Mouse (Mus musculus) ES-CJ7 (cell line): Measurements from ENCODE around the gene Deup1.

ENCODE experiments used
- DNase-seq: peaks from one replicate; pipeline ENCODE4 v3.0.0; 2011; ENCODE audit warnings: low read depth, low spot score

Gene Deup1

DNA sequence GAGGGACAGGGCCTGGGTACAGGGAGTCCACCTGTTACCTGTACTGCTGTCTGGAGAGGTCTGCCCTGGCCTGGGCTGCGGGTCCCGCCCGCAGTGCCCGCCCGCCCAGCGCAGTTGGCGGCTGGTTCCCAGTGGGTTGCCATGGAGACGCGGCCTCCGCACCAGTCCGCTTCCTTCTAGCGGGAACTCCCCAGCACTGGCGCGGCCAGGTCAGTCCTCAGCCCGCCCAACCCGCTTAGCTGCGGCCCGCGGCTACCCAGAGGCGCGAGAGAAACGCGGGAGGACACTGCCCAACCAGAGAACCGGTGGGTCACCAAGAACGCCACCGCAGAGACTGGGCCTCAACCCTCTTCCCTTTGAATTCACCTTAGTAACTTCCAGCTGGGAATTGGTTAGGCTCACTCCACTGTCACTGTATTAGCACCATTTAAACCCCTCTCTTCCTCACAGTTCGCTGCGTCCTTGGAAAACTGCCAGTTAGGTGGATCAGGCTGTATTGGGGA, at the start of gene Deup1:
Gene Deup1, minus strand, starts transcription at position 149 of the 503 bp plus-strand sequence.
- DNase-seq = peak; percentile 40

DNA sequence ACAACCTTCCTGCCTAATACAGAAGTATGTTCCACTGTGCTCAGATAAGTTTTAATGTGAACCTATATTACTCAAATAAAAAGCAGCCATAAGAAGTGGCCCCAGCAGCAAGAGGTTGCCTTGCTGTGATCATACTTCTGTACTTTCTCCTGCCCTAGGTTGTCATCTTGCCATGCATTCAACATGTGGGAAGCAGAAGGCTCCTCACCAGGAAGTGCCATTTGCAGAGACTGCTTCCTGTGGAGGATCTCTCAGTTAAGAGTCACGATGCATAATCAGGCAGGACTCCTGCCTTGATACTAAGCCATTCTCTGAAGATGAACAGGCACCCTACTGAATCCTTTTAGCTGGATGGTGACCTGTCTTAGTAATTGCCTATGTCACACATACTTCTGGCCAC, 44.5 kb upstream of the Deup1 start:
- DNase-seq = no peak

DNA sequence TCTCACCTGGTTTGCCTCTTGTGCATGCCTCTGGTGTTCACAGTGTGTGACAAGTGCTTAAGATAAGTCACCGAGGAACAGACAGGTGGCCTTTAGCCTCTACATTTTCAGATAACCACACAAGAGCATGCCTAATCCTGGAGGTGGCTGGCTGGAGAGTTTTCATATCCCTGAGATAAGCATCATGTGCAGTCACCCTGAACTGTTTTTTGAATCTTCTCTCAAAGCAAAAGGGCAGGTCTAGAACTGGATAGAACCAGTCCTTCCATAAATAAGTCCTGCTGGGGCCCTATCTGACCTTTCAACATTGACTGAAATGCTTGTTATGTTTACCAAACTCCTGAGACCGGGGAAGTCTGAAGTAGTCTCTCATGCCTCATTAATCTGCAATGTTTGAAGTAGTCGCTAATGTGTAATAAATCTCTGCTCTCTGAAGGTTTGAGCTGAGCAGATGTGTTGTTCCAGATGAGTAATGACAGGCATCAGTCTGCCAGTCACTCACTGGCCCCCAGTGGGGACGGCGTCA, 42.3 kb upstream of the Deup1 start:
- DNase-seq = no peak

DNA sequence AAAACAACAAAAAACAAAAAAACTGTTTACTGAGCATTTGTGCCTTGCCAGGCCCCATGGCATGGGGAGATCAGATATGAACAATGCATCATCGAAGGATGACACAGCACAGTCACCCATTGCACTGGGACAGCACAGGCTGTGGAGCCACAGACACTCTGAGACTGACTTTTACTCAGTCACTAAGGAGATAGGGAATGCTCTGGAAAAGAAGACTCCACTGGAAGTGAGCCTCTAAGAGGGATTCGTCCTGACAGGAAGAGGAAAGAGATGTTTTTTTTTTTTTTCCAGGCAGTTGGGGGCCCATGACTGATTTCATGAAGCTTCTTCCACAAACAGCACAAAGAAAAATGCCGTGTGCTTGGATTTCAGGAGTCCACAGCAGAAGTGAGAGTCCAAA, 41.7 kb upstream of the Deup1 start:
- no peak for DNase-seq

DNA sequence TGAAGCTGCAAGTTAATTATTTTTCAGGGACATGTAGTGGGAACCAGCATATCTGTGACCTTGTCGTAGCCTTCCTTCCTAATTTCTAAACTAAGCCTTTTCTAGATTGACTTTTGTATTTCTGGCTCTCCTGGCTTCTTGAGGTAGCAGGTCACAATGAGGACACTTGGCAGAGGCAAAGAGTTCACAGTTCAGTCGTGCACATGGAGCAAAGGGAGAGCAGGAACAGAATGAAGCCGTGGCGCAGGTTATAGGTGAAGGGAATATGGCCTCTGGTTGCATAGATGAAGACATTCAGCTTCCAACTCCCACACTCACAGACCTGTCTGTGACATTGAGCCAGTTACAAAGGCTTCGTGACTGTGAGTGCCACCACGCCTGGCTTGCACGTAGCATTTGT, 36.9 kb upstream of the Deup1 start:
- DNase-seq = no peak

DNA sequence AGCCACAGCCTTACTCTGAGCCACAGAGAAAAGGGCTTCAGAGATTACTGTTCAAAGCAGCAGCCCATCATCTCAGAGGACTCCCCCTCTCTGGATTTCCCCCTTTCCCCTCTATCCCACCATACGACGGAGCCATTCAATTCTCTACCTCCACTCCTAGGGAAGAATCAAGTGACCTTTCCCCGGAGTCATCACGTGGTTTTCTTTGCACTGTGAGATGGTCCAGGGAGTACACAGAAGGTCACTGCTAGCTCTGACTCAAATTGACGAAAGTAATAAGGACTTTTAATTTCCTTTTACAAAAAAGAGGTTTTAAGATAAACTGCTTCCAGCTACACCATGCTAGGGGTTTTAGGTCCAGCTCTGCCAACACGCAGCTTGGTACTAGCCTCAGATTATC, 31.3 kb upstream of the Deup1 start:
- DNase-seq = no peak

DNA sequence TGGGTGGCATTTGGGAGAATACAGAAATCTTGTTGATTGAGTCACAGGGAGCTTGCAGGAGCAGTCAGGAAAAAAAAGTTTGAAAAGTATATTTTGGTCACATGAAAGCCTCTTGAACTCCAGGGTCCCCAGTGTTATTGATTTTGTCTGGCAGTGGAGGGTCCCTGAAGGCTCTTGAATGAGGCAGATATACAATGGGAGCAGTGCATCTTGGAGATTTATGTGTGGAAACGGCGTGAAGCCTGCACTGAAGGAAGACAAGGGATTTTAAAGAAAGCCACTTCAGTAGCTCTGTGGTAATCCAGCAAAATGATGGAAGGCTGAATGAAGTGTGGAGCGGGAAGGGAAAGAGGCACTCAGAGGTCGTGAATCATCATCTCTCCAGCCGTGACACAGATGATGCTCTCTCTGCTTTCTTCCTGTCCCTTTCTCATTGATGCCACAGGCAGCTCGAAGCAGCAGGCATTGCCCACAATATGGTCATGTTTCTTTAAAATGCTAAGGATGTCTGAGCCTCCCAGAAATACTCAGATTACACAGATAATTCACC, 30.6 kb upstream of the Deup1 start:
- DNase-seq = no peak

DNA sequence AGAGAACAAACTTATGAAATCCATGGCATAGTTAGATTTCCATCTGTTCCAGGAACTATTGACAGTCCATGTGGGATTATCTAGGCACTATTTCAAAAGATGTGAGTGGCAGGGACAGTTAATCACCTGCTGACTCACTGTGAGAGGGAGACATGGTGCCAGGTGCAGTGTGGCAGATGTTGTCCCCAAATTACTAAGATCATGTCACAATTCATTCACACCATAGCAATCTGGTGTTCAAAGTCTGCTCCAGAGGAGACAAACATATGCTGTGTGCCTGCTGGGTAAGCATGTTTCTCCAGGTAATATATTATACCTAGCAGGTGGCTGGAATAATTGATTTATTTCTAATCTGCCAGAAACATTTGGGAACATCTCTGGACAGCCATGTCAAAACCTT, 25.3 kb upstream of the Deup1 start:
- DNase-seq = no peak

DNA sequence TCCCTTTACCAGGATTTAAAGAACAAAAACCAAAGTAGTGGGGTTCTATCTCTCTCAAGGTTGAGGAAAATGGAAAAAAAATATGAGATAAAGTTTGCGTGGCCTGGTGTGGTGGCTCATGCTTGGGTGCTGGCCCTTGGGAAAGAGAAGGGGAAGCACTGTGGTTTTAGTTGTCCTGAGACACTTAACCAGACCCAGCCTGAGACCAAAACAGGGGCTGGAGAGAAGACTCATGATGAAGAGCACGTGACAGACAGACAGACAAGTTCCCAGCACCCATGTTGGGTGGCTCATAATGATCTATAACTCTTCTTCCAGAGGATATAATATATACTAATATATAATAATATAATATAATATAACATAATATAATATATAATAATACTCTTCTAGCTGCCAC, 22.2 kb upstream of the Deup1 start:
- no peak for DNase-seq

DNA sequence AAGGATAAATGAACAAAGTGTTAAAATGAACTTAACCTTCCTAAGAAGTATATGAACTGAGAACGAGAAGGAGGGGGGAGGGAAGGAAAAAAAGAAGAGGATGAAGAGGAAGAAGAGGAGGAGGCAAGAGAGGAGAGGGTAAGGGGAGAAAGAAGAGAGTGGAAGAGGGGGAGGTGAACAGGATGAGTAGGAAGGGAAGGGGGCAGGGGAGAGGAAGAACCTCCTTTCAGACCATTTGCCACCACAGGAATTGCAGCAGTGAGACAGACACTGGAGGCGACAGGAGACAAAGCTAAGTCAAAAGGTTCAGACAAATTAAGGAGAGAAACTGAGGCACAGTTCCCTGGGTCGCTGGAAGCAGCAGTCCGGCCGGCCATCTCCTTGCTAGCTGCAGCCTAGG, 349 bp downstream of the Deup1 start:
- DNase-seq = no peak

DNA sequence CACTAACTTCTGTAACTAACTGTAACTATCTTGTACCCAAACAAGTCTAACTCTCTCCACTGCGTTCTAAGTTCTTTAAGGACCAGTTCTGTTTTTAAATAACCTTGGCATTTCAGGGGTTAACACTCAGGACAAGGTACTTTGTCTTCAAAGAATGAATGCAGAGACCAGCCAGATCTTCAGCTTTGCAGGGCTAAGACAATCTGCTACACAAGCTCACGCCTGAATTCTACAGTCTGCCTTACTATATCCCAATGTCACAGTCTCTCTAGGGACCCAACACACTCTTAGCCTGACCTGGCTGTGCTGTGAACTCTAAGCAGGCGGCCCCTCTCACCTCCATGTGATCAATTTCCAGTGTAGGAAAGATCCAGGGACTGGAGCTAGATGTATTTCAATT, 3.0 kb downstream of the Deup1 start:
- DNase-seq = no peak

DNA sequence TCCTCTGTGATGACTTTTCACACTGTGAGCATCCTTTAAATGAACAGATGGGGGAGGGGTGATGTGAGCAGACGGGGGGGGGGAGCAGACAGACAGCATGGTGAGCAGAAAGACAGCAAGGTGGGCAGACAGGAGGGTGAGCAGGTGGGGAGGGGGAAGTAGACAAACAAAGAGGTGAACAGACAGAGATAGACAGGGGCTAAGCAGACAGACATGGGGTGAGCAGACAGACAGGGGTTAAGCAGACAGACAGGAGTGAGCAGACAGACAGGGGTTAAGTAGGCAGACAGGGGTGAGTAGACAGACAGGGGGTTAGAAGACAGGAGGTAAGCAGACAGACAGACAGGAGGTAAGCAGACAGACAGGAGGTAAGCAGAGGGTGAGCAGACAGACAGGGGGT, 8.0 kb downstream of the Deup1 start:
- DNase-seq = no peak

DNA sequence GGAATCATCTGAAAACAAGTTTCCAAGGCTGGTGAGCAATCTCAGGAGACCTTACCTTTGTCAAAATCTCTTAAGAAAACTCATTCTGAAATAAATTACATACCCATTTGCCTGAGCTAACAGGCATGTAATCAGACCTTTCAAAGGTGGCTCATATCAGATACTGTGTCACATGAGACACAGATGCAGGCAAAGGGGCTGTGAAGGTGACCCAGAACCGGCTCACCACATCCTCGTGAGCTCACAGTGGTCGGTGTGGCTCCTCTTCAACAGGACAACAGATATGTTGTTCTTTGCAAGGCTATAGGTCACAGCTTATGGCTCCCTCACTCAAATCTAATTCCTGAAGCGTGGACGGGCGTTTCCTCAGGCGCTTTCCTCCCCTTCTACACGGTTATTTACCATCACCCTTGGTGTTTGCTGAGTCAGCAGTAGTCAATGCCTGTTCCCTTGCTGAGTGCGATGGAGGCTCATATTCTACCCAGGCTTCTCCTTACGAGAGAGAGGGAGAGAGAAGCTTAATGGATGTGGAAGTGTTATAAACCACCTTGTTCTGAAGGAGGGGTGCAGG, 8.6 kb downstream of the Deup1 start:
- DNase-seq = no peak

DNA sequence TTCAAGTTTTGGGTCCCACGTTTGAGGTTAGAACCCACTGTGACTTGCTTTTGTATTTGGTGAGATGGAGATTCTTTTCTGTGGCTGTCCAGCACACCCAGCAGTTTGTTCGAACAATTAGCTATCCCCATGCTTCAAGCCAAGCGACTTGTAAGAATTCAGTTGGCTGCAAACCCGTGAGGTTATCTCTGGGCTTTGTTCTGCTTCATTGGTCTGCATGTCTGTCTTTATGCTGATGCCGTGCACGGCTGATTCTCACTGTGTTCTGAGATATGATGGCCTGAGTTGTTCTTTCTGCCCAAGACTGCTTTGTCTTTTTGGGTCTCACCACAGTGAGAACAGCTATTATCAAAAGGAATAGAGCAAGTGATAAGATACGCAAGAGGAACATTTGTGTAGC, 10.7 kb downstream of the Deup1 start:
- no peak for DNase-seq

DNA sequence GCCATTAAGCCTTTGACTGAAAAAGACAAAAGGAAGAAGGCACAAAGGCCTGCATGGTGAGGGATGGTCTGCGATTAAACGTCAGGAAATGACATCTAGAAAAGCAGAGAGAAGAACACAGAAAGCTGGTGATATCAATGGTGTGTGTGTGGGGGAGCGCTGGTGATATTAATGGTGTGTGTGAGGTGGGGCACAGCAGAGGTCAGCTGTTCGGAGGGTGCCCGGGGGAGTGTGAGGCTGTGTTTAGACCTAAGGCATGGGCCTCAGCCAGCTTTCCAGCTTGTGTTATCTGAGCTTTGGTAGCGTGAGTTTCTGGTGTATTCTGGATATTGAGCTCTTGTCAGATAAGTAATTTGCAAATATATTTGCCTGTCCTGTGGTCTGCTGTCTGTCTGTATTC, 11.3 kb downstream of the Deup1 start:
- no peak for DNase-seq

DNA sequence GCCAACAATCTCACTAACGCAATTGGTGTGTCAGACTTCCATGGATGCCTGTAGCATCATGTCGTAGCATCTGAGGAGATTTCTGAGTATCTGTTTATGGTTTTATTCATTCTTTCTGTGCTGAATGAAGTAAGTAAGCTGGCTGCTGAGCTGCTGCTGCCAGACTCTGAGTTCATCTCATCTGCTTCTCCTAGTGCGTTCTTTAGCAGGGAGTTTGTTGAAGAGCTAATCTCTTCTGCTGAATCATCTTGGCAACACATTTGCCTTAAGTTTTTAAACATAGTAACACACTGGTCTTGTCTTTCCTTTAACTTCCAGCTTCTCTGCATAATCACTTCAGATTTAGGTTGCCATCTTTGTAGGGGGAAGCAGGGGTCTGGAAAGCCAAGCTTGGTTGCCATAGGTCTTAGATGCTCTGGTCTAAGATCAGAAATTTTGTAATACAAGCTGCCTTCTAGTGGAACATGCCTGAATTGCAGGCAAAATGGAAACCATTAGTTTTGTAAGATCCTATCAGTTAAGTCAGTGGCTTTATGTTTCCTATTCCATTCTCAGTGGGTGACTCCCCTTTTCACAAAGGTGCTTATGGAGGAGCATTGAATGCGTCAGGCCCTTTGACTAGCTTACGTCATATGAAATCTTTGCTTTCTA, 18.3 kb downstream of the Deup1 start:
- peak; percentile 51 for DNase-seq

DNA sequence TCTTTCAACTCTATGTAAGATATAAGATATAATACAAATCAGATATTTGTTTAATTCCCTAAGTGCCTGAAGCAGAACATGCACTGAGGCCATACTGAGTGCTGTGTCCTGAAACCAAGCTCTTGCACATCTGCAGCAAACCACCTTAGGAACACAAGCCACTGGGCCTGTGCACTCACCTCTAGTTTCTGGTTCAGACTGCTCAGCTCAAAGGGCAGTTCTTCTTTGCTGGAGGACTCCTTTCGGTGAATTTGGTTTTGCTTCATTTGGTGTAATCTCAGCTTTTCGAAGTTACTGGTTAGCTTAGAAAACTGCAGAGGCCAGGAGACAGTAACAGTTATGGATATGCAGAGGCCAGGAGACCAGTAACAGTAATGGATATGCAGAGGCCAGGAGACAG, 20.1 kb downstream of the Deup1 start:
- DNase-seq = no peak

DNA sequence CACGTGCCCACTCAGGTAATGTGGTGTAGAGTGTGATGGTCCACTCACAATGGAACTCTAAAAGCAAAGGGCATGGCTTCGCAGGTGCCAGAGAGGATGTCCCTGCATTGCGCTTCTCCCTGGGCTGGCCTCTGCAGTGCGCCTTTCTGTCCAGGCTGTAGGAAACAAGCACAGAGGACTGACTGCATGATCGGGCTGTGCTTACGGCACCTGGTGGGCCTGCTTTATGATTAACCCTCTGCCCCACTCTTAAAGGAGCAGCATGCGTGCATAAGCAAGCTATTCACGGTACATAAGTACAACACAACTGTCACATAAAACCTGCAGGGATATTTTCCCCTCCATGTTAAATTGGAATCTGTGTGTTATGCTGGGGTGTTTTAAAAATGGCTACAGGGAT, 24.6 kb downstream of the Deup1 start:
- DNase-seq = no peak

DNA sequence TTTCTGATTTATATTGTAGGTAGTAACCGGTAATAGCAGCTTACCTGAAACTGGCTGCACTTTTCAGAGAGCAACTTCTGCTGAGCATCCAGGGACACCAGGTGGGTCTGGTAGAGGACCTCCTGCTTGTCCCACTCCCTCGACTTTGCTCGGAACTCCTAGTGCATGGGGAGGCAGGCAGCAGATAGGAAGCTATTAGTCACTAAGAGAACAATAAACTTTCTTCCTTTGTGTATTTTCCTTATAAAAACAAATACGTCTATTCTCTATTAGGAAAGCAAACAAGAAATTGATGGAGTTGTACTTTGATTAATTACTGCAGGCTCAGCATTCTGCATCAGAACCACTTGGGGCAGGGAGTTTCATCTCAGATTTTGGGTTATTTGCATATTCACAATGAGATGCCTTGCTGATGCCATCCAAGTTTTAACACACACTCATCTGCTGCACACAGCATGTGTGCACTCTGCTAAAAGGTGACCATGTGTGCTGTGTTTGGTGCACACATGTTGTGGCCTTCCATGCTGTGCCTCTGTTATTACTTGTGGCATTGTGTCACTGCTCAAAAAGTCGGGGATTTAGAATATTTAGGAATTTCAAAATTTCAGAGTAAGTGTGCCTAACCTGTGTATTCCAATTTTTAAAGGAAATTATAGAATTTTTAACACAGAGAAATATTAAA, 26.7 kb downstream of the Deup1 start:
- DNase-seq = no peak

DNA sequence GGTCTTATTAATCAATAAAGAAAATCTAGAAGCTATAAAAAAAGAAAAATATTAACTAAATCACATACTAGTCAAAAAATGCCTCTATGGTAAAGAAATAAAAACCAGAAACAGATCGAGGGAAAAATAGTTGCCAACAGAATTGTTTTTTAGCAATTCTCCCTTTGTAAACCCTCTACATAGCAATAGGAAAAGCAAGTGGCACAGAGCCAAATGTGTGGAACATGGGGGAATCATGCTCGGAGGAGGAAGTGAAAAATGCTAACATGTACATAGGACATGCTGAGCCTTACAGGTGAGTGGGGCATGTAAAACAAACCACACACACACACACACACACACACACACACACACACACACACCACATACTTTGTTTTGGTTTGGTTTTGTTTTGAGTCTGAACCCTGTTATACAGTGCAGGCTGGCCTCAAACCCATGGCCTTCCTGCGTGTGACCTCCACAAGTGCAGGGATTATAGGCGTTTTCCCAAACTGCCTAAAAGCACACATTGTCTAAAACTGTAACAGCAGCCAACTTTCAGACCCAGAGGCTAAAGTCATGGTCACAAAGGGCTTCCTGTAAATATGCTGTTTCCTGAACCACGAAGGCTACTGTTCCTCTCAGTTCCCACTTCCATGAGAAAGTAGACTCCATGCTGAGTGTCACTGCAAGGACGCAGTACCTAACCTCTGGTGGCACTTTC, 27.4 kb downstream of the Deup1 start:
- DNase-seq = peak; percentile 4

DNA sequence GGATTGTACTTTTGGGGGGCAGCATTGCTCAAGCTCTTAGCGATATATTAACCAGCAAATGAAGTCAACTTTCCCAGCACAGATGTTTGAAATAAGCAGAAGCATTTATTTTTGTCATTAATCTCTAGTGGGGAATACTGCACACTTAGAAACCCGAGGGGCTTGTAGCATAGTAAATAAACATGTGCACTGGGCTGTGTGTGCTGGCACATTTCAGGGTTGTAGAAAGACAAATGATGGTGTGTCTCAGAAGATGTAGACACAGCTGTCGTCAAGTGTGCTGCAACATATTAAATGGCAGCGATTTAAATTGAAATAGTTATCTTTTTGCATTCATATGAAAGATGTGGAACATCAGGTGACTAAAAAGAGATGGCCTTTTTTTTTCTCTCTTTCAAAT, 31.1 kb downstream of the Deup1 start:
- DNase-seq = no peak

DNA sequence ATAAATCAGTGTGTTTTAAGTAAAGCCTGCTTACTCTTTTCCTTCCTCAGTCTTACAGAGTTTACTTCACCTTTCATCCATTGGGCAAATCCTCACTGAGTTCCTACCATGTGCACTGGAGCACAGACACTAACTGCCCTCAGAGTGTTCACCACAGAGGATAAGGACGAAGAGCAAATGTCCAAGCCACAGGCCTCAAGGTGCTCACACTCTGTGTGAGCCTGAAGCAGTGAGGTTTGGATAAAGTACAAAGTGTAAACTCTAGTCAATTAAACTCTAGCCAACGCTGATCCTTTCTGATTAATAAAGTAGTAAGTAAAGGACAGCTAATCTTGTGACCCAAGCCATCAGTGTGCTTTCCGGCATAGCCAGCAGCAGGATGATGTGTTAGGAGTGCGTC, 33.6 kb downstream of the Deup1 start:
- DNase-seq = no peak
